Mouse (Mus musculus) liver, embryonic 11.5 days (tissue): ENCODE data around the gene Gm28042. TPM values are rescaled to one million over a fixed set of nuclear protein-coding genes. Genes with fewer than 3 reads are reported as not detected.

Source experiments
- ATAC-seq: fragments of 200-750 bp; cut with Nextera tagmentation; replicated peaks from 2 replicates; pipeline ENCODE4 v1.8.0; 2017; ENCODE audit warnings: moderate number of reproducible peaks, mild to moderate bottlenecking, moderate TSS enrichment, moderate library complexity; ENCODE audit not compliant: low FRiP score
- DNase-seq: peaks from one replicate; pipeline ENCODE4 v3.0.0-alpha.2; 2017; ENCODE audit warnings: low spot score
- H3K27ac ChIP-seq: fragments of 300-500 bp; sonication (generic); 2 replicates; pipeline ENCODE4 v1.5.1; 2014; ENCODE audit warnings: mild to moderate bottlenecking, low read depth, low read length, control low read depth
- H3K27me3 ChIP-seq: fragments of 300-500 bp; sonication (generic); replicated peaks from 2 replicates; pipeline ENCODE4 v1.6.1; 2014; ENCODE audit warnings: low read length, mixed read lengths; ENCODE audit not compliant: control insufficient read depth, insufficient read depth
- H3K36me3 ChIP-seq: fragments of 300-500 bp; sonication (generic); 2 replicates; pipeline ENCODE4 v1.6.1; 2014; ENCODE audit warnings: mild to moderate bottlenecking, low read length, moderate library complexity, mixed read lengths; ENCODE audit not compliant: control insufficient read depth, insufficient read depth
- H3K4me1 ChIP-seq: fragments of 300-500 bp; sonication (generic); replicated peaks from 2 replicates; pipeline ENCODE4 v1.6.1; 2014; ENCODE audit warnings: low read length, mixed read lengths; ENCODE audit not compliant: control insufficient read depth, insufficient read depth
- H3K4me2 ChIP-seq: fragments of 300-500 bp; sonication (generic); 2 replicates; pipeline ENCODE4 v1.6.1; 2014; ENCODE audit warnings: mild to moderate bottlenecking, control low read depth, moderate library complexity
- H3K4me3 ChIP-seq: fragments of 300-500 bp; sonication (generic); 2 replicates; pipeline ENCODE4 v1.5.1; 2014; ENCODE audit warnings: low read depth, low read length, control low read depth
- H3K9ac ChIP-seq: fragments of 300-500 bp; sonication (generic); 2 replicates; pipeline ENCODE4 v1.6.1; 2014; ENCODE audit warnings: low read depth, low read length, control low read depth
- H3K9me3 ChIP-seq: fragments of 300-500 bp; sonication (generic); 2 replicates; pipeline ENCODE4 v1.6.1; 2016; ENCODE audit warnings: low read length, inconsistent platforms, mixed read lengths; ENCODE audit not compliant: control insufficient read depth
- WGBS: fragments of 180-500 bp; shearing (Covaris S2); extraction: QIAGEN DNeasy Blood & Tissue Kit; methylation state at CpG from one replicate; pipeline ENCODE4 v1.1.7; 2014; 5-methylcytosine and 5-hydroxymethylcytosine counted together
- polyA plus RNA-seq: library from polyadenylated mRNA; unstranded; fragments of >200 nt; fragmentation: Nextera tagmentation; extraction: Ambion mirVana; gene quantifications from 2 replicates; pipeline ENCODE4 v1.2.1, GENCODE M21; 2014

Gene Gm28042
- polyA plus RNA-seq, 1 experiment from 2014 or later, result 1.9 TPM

DNA sequence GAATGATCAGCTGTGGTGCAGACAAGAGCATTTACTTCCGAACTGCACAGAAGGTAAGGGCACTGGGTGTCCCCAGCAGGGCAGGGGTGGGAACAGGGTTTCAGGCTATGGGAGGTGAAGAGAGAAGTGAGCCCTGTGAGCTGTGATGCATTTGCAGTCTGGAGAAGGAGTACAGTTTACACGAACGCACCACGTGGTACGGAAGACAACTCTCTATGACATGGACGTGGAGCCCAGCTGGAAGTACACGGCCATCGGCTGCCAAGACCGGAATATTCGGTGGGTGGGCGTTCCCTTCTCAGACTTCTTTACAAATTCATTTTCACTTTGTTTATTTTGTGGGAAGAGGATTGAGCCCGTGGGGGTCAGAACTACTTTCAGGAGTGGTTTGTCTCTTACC, 9.7 kb upstream of the Gm28042 start:
- Histone ChIP-seq H3K4me3 (no peak overlapping the region), H3K4me2 (no peak overlapping the region), H3K36me3 (peaks cover 5% of the 10 kb centered on the region; the same call in 1 of the 2 replicates), H3K27ac (no peak overlapping the region), H3K9ac (no peak overlapping the region), H3K4me1 (no peaks in the 10 kb centered on the region; the same call in 1 of the 2 replicates), H3K9me3 (no peaks in the 10 kb centered on the region), H3K27me3 (no peaks in the 10 kb centered on the region)
- DNase-seq (no peak), ATAC-seq (no peak)
- 90% methylated on average over 12 of the region's 12 CpGs for WGBS

DNA sequence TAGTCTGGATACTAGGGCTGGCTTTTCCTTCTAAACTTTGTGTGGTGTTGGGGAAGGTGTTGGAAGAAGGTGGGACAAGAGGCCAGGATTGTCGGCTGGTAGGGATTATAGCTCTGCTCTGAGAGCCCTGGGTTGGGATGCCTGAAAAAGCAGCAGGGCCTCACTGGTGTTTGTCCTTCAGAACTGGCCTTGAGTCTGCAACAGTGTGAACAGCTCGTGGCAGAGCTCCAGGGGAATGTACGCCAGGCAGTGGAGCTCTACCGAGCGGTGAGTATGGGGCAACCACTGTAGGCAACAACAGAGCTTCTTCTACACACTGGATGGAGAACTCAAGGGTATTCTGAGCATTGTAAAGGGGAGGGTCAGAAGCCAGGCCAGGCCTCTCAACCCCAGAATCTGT, 3.0 kb upstream of the Gm28042 start:
- no peak overlapping the region for H3K4me3 ChIP-seq
- no peak overlapping the region for H3K9ac ChIP-seq
- no peaks in the 10 kb centered on the region for H3K27me3 ChIP-seq
- 84% methylated on average over 5 of the region's 5 CpGs for WGBS
- no peak overlapping the region for H3K4me2 ChIP-seq
- no peaks in the 10 kb centered on the region for H3K9me3 ChIP-seq
- ATAC-seq (no peak), DNase-seq (no peak)
- no peaks in the 10 kb centered on the region; the same call in 1 of the 2 replicates for H3K36me3 ChIP-seq
- H3K4me1 ChIP-seq, result peaks cover 14% of the 10 kb centered on the region
- no peak overlapping the region for H3K27ac ChIP-seq

DNA sequence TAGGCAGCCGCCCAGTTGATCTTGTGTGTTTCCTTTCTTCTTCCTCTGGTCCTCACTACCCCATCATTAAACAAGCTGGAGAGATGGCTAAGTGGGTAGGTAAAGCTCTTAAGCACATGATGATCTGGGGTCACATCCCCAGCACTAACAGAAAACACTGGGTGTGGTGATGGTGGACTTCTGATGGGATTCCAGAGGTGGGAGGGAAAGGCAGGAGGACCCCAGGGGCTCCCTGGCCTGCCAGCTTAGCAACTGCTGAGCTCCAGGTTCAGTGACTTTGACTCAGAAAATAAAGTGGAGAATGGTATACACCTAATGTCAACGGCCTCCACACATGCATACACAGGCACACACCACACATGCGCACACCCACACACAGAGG, 648 bp downstream of the Gm28042 start:
- 0 out of 2 replicates have a peak, but pooled peaks have one; percentile 1 for ATAC-seq
- H3K36me3 ChIP-seq, result peaks cover 5% of the 10 kb centered on the region; the same call in 1 of the 2 replicates
- no peaks in the 10 kb centered on the region for H3K27me3 ChIP-seq
- WGBS, result 52% methylated on average over 3 of the region's 3 CpGs
- H3K9me3 ChIP-seq, result no peaks in the 10 kb centered on the region
- H3K4me3 ChIP-seq, result peak overlapping the region; percentile 75
- peak overlapping the region; percentile 89 for H3K4me2 ChIP-seq
- H3K4me1 ChIP-seq, result peaks cover 22% of the 10 kb centered on the region
- H3K27ac ChIP-seq, result peak overlapping the region; percentile 70; the same call in 1 of the 2 replicates
- H3K9ac ChIP-seq, result peak overlapping the region; percentile 78
- DNase-seq, result no peak

DNA sequence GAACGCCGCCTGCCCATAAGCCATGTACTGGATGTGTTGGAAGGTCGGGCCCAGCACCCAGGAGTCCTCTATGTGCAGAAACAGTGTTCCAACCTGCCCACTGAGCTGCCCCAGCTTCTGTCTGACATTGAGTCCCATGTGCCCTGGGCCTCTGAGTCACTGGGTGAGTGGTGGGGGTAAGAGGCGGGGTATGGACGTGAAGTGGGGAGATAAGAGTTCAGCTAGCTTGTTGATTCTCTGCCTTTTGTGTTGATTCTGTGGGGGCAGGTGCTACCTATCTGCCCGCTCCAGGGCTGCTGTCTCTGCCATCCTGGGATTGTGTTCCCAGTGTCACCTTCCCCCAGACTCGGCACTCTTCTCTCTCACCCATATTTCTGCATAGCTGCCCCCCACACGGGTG, 3.1 kb downstream of the Gm28042 start:
- 58% methylated on average over 8 of the region's 8 CpGs for WGBS
- no peak for DNase-seq
- ATAC-seq, result peak; percentile 64
- peaks cover 22% of the 10 kb centered on the region for H3K4me1 ChIP-seq
- no peak overlapping the region for H3K4me3 ChIP-seq
- H3K27ac ChIP-seq, result no peak overlapping the region
- no peak overlapping the region for H3K9ac ChIP-seq
- no peaks in the 10 kb centered on the region for H3K27me3 ChIP-seq
- H3K9me3 ChIP-seq, result no peaks in the 10 kb centered on the region
- no peak overlapping the region for H3K4me2 ChIP-seq
- peaks cover 5% of the 10 kb centered on the region; the same call in 1 of the 2 replicates for H3K36me3 ChIP-seq

DNA sequence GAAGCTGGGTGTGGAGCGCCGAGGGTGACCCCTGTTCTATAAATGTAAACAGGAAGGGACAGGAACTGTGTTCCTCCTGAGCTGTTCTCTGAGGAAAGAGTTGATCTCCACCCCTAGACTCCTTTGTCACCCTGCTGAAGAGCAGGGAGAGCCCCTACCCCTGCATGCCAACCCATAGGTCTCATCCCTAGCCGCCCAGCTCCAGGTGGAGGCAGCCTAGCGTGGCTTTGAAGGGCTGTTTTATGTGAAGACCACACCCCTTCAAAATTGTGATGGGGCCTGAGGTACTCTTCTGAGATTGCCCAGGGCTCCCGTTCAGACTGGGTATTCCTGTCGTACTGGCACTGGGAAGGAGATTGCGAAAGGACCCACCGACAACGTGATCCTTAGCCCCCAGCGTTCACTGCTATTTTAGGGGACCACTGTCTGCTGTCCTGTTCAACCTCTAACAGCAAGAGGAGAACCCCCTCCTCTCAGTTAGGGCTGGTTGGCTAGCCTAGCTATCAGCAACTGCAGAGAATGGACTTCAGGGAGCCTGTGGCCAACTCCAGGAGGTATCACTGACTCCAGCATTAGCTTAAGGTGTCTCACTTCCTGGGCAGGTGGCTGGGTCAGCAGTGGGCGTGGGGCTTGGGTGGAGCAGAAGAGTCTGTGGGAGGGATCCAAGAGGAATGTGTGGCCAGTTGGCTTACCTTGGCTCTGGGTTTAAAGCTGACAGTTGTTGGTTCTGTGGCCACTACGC, 5.6 kb downstream of the Gm28042 start, which contains the start of gene Pla2g4b:
Pla2g4b (plus strand) TSS at position 692 of the 742 bp plus-strand sequence.
- Histone ChIP-seq H3K9ac (no peak within 1 kb of the TSS), H3K27ac (no peak within 1 kb of the TSS), H3K36me3 (peaks cover 5% of the 10 kb centered on the region; the same call in 1 of the 2 replicates), H3K9me3 (no peaks in the 10 kb centered on the region), H3K4me2 (no peak within 1 kb of the TSS), H3K4me3 (no peak within 1 kb of the TSS), H3K27me3 (no peaks in the 10 kb centered on the region), H3K4me1 (peaks cover 15% of the 10 kb centered on the region)
- WGBS, result 79% methylated on average over 12 of the region's 12 CpGs
- ATAC-seq (no peak), DNase-seq (no peak)

DNA sequence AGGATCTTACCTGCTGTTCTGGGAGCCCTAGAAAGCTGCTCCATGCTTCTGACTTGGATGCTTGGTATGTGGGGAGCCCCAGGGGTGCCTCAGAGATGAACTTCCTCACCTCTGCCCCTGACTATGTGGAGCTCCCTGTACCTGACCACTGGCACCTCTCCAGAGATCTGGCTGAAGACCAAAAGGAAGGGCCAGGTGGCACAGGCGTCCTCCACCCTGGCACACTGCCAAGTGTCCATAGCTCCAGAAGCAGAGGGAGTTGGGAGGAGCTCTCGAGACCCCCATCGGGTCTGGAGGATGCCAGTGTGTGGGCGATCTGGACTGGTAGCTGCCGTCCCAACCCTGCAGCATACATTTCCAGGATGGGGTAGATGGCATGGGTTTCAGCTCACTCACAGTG, 6.4 kb downstream of the Gm28042 start:
- Histone ChIP-seq H3K36me3 (peaks cover 5% of the 10 kb centered on the region; the same call in 1 of the 2 replicates), H3K4me2 (no peak overlapping the region), H3K27me3 (no peaks in the 10 kb centered on the region), H3K4me1 (peaks cover 8% of the 10 kb centered on the region), H3K9me3 (no peaks in the 10 kb centered on the region), H3K4me3 (no peak overlapping the region), H3K9ac (no peak overlapping the region), H3K27ac (no peak overlapping the region)
- WGBS, result 82% methylated on average over 5 of the region's 5 CpGs
- DNase-seq (no peak), ATAC-seq (no peak)

DNA sequence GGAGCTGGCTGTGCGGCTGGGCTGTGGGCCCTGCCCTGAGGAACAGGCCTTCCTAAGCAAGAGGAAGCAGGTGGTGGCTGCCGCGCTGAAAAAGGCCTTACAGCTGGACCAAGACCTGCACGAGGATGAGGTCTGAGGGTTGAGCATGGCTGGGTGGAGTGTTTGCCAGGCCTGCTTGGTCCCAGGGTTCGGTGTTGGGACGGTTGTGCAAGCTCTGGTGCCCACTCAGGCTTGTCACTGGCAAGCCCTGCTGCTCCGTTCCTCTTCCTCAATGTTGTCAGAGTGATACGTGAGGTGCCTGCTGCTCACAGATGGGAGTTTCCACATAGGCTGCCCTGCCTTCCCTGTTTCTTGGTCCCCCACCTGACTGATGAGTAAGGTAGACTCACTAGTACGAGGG, 10.5 kb downstream of the Gm28042 start:
- H3K36me3 ChIP-seq, result peaks cover 14% of the 10 kb centered on the region
- no peaks in the 10 kb centered on the region for H3K4me1 ChIP-seq
- no peak overlapping the region for H3K4me2 ChIP-seq
- 78% methylated on average over 9 of the region's 9 CpGs for WGBS
- H3K9me3 ChIP-seq, result no peaks in the 10 kb centered on the region
- no peak overlapping the region for H3K4me3 ChIP-seq
- no peak overlapping the region for H3K27ac ChIP-seq
- H3K27me3 ChIP-seq, result no peaks in the 10 kb centered on the region
- no peak overlapping the region for H3K9ac ChIP-seq
- ATAC-seq (no peak), DNase-seq (no peak)

DNA sequence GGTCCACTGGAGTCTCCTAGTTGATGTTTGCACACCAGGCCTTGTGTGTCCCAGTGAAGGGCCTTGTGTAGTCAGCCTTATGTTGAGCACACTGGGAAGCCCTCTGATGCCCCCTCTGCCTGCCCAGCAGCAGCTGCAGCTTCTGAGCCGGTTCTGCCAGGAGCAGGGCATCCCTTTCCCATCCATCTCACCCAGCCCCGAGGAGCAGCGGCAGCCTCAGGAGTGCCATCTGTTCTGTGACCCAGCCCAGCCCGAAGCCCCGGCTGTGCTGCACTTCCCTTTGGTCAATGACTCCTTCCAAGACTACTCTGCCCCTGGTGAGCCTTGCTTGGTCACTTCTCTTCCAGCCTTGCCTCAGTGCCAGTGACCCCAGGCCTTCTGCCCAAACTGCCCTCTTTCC, 13.7 kb downstream of the Gm28042 start:
- no peaks in the 10 kb centered on the region for H3K27me3 ChIP-seq
- H3K9ac ChIP-seq, result no peak overlapping the region
- H3K36me3 ChIP-seq, result peaks cover 13% of the 10 kb centered on the region
- ATAC-seq, result no peak
- peaks cover 2% of the 10 kb centered on the region; the same call in 1 of the 2 replicates for H3K4me1 ChIP-seq
- H3K27ac ChIP-seq, result no peak overlapping the region
- DNase-seq, result no peak
- H3K9me3 ChIP-seq, result no peaks in the 10 kb centered on the region
- no peak overlapping the region for H3K4me3 ChIP-seq
- WGBS, result 91% methylated on average over 5 of the region's 5 CpGs
- no peak overlapping the region for H3K4me2 ChIP-seq

DNA sequence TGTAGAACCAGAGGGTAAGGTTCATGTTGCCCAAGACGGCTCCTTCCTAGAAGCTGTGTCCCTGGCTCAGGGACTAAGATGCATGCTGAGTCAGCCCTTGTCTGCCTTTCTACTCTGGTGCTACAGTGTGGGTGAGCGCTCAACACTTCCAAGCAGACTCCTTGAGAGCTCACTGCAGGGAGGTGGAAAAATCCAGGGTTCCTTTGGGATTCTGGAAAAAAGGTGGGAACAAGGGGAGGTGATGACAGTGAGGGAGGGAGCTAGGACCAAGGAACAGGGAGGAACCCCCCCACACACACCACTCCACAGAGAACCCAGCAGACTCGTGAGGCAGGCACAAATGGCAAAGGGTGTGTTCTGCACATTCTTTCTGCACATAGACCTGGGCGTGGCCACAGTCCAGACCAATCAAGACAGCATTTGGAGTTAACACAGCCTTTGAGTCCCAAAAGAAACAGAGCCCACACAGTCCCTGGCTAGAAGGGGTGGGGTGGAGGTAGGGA, 16.9 kb downstream of the Gm28042 start:
- DNase-seq, result no peak
- H3K4me2 ChIP-seq, result no peak overlapping the region
- no peaks in the 10 kb centered on the region for H3K27me3 ChIP-seq
- ATAC-seq, result peak; percentile 58
- no peaks in the 10 kb centered on the region for H3K9me3 ChIP-seq
- WGBS, result 52% methylated on average over 4 of the region's 4 CpGs
- H3K27ac ChIP-seq, result no peak overlapping the region
- peaks cover 13% of the 10 kb centered on the region for H3K36me3 ChIP-seq
- H3K9ac ChIP-seq, result no peak overlapping the region
- no peak overlapping the region for H3K4me3 ChIP-seq
- H3K4me1 ChIP-seq, result peaks cover 2% of the 10 kb centered on the region; the same call in 1 of the 2 replicates
